Mouse (Mus musculus): ENCODE data around the gene Wdfy2.

- TF ChIP-seq POLR2A (IDR thresholded peaks at IDR 0.05; ENCODE audit: low read depth, low read length) (no peak), CTCF (IDR thresholded peaks at IDR 0.05; ENCODE audit: extremely low read depth, insufficient read depth, insufficient read length, insufficient replicate concordance) (no peak)
These were observed 128.5 kb downstream of the Wdfy2 start for GRCm38 (mm10) chr14:62965811-62966520.

Measured in spleen, adult 2 months (tissue).